Mouse (Mus musculus): ENCODE results near the gene Skap2.

GRCm38 (mm10) chr6:51838177-51838576, 174.2 kb downstream of the Skap2 start:
- TF ChIP-seq POLR2A (IDR thresholded peaks at IDR 0.05; ENCODE audit: control insufficient read depth, low read depth, low read length) = no peak
- TF ChIP-seq CTCF (IDR thresholded peaks at IDR 0.05; ENCODE audit: control insufficient read depth, insufficient read depth, insufficient replicate concordance, low read depth, low read length) = no peak

Data from testis, adult 2 months (tissue).